Mouse (Mus musculus) thymus, postnatal 25 days (tissue): ENCODE data around the gene Elovl5.

Source experiments
- DNase-seq: peaks from one replicate; pipeline ENCODE4 v3.0.0; 2022

Elovl5 gene

DNA sequence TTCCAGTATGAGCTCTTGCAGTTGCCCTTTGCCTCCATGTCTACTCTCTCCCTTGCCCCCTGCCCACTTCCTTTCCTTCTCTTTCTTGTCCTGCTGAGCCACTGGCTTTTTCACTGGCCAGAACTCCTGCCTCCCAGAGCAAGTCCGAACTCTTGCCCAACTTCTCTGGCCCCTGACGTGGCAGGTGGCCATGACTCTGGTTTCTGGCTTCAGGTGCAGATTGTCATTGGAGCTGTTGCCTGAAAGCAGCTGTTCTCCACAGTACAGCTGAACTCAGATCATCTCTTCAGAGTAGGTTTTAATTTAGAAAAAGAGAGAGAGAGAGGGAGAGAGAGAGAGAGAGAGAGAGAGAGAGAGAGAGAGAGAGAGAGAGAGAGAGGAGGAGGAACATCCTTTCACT, 86.1 kb downstream of the Elovl5 start:
- DNase-seq: no peak

DNA sequence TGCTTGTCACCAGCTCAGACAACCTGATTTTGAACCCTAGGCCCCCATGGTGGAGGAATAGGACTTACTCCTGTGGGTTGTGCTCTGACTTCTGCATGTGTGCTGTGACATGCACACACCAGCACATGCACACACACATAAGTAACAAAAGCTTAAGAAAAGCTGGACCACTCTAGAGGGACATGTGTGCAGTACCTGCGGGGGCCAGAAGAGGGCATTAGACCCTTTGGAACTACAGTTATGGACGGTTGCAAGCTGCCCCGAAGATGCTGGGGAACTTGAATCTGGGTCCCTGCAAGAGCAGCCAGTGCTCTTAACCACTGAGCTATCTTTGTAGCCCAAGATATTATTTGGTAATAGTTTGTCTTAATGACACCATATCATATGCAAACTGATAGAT, 88.3 kb downstream of the Elovl5 start:
- peak; percentile 53 for DNase-seq

DNA sequence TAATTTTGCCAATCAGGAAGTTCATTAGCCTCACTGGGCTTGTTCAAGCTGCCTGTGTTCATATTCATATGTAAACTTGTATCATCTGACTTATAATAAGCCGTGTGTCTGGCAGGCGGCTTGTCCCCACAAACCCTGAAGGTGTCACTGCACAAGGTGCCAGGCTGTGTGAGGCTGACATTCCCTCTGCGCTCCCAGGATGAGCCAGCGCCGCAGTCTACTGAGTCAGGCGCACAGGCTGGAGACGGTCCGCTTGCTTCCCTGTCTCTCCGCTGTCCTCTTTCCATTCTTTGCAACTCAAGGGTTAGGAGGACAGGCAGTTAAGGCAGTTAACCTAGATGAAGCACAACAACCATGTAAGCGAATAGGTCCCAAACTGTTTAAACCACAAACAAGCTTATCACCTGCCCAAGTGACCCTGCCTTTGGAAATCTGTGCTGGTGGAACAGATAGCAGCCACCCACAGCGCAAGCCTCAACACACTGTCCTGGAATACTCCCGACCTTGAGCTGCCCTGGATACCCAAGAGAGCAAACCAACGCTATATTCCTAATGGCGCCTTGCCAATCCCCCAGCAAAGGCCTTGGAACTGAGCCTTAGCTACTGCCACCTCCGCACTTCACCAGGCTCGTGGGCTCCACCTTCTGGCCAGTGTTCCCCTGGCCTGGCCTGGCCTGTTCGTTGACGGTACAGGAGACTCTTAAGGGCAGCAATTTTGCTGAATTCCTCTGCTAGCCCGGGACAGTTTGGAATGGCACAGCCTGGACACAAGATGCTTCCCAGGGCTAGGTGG, 89.2 kb downstream of the Elovl5 start:
- DNase-seq: peak; percentile 73

DNA sequence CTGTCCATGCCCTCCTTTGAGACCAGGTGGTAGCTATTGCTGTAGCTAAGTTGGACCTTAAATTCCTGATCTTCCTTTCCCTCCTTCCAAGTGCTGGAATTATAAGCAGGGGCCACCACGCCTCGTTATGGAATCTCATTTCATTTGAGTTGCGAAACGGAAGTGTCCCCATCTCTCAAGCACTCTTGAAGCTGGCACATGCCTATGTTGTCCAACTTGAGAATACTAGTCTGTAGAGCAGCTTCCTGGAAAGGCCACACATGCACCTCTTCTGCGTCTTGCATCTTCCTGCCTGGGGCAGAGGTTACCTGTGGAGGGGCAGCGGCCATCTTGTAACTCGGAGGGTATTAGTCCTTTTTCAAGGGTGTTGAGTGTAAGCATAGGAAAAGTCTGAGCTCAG, 92.2 kb downstream of the Elovl5 start:
- DNase-seq: no peak

DNA sequence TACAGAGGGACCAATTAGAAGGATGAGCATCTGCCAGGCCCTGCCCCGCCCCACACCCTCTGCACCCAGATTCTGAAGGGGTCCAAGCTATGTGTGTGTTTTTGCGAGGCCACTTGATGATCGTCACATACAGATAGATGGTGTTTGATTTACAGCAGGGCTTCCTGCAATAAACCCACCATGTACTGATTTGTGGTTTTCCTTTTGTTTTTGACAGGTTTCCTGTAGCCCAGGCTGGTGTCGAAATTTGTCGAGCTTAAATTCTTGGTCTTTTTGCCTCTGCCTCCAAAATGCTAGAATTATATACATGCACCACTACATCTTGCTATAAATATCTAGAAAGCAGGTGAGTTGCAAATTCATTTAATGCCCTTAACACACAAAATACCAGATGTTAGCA, 93.0 kb downstream of the Elovl5 start:
- DNase-seq: no peak

DNA sequence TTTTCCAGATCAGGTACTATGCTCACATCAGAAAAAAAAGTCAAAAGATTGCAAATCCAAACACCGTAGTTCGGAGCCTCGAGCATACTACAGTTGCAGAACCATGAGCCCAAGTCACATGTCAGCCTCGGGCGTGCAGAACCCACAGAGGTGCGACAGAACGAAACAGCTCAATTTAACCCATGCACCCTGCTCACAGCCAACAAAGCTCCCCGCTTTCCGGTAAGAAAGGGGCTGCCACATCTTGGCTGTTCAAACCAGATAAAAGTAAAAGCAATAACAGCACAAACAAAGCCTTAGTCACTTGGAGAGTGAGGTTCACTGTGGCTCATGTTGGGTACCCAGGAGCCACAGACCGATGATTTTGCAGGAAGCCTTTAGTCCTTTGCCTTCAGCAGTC, 93.5 kb downstream of the Elovl5 start:
- DNase-seq: peak; percentile 11

DNA sequence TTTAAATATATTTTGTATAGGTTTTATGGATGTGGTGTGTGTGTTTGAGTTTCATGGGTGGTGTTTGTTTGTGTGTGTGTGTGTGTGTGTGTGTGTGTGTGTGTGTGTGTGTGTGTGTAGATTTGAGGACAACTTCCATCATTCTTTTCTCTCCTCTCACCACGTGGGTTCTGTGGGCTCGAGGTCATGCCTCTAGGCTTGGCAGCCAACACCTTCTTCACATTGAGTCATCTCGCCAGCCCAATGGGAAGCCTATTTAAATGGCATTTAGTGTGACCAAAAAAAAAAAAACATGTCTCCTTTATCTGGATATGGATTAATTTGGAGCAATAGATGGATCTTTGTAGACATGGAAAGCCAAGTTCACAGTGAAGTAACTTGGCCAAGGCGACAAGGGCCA, 94.9 kb downstream of the Elovl5 start:
- no peak for DNase-seq

DNA sequence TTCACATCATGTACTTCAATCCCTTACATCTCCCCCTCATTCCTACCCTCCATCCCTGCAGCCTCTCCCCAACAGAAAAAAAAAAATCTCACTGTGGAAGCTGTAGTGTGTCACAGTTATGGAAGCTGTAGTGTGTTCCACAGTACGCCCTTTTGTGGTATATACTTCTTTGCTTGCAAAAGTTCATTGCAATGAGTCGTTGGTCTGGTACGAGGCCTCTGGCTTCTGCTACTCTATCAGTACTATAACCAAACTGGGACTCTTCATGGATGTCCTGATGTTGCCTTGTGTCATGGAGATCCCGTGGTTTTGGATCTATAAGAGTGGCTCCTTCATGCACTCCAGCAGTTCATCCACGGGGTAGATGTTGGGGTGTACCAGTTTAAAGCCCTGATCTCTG, 95.5 kb downstream of the Elovl5 start:
- DNase-seq: no peak

DNA sequence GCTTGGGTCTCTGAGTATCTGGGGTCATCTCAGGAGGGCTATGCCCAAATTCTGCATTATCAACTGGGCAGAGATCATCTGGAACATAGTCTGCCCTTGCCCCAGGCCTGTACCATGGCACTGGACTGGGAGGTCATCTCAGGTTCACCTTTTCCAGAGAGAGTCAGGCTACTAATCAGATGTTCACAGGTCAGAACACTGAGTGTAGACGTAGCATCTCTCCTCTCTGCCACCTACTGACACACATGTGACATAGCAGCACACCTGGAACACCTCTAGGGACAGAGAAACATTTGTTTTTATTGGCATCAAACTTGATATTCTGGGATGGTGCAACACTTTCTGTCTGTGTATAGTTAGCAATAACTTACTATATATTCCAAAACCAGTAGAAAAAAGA, 96.6 kb downstream of the Elovl5 start:
- no peak for DNase-seq

DNA sequence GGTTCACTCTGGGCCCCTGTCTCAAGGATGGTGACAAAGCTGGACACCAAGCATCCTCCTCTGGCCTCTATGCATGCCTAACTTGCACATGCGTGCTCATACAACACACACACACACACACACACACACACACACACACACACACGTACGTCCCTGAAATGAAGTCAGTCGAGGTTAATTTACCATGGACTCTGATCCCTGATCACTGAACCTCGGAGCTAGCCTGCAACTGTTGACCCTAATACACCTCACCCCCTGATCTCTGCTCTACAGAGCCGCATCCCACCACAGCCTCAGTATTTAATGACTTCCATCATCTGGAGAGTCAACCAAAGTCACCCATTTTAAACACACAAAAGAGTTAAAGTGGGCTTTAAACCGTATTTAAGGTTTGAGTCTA, 98.7 kb downstream of the Elovl5 start:
- no peak for DNase-seq

DNA sequence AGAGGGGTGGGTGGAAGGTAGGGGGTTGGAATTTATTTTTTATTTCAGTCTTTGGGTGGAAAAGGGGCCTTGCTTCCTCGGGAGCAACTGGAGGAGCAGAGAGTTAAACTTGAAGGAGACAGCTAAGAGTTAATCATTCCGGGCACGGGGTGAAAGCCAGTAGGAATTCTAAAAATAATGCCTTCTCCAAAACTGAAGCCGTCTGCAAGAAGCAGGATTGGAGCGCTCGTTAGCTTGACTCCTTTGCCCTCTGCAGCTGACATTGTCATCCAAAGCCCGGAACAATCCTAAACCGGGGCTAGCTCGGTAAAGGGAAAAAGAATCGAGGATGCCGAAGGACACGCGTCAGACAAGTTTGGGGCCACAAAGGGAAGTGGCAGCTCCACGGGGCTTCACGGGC, 99.1 kb downstream of the Elovl5 start:
- no peak for DNase-seq

DNA sequence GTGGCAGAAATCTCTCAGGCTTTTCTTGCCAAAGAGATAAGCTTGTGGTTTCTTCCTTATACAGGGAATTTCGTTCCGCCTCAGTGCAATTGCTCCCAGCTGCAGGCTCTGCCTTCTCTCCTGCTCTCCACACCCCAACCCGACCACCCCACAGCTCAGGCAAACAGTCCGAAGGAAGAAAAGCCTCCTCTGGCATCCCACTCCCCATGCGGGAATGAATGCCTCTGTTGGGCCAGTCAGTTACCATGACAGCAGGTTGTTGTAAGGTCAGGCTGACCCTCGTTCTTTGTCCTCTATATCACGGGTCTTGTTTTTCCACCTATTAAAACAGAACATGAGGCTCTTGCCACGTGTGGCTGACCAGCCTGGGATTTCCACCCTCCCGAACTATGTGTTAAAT, 104.1 kb downstream of the Elovl5 start:
- no peak for DNase-seq

DNA sequence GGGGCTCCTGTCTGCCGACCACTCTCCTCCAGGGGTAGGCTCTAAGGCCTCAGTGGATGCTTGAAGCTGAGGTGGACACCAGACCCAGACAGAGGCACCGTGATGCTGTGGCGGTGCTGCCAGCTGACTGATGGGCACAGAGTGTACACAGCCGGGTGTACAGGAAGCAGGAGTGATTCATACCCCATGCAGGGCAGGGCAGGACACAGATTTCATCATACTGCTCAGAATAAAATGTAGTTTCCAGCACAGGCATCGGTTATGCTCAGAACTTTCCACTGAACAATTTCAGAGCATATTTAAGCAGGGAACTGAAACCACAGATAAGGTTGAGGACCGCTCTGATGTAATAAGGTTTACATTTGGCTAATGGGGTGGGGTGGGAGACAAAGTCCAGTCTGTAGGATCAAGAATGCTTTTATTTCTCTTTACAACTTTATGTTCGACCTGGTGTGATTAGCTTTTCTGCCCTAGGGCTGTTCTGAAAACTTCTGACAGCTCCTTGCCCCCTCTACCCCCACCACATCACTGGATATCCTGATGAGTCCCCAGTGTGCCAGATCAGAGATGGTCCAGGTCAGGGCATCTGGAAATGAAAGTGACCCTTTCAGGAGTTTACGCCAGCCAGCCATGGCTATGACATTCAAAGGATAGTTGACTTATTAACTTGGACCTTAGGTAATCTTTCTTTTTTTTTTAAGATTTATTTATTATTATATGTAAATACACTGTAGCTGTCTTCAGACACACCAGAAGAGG, 105.2 kb downstream of the Elovl5 start:
- DNase-seq: no peak

DNA sequence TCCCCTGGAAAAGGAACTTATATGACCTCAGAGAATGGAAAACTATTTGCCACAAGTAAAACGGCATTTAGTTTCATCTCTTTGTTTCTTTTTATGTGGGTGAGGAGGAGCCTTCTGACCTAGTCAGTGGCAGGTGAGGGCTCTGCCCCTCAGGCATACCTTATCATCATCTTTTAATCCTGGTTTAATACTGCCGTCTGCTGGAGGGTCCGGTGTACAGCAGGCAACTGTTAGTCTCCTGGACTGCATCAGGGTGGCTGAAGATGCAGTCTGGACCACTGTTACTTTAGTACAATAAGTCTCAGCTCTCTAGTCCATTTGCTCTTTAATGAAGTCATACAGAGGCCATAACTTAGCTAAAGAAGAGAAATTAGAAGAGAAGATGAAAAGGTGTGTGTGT, 107.7 kb downstream of the Elovl5 start:
- peak; percentile 49 for DNase-seq

DNA sequence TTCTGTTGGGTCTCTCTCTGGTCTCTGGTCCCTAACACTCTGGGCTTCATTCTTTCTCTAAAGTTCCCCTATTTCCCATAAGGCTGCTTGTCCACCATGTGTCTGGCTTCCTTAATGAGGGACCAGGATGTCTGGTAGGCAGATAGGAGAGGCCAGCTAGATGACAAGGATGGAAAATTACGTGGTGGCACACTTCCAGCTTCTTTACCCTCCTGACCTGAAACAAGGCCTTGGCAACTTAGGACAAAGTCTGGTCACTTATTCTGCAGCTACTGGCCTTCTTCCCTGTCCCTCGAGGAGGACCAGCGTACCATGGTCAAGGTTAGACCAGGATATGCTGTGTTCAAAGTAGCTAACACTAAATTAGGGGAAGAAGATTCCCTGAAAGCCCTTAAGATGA, 109.9 kb downstream of the Elovl5 start:
- DNase-seq: no peak

DNA sequence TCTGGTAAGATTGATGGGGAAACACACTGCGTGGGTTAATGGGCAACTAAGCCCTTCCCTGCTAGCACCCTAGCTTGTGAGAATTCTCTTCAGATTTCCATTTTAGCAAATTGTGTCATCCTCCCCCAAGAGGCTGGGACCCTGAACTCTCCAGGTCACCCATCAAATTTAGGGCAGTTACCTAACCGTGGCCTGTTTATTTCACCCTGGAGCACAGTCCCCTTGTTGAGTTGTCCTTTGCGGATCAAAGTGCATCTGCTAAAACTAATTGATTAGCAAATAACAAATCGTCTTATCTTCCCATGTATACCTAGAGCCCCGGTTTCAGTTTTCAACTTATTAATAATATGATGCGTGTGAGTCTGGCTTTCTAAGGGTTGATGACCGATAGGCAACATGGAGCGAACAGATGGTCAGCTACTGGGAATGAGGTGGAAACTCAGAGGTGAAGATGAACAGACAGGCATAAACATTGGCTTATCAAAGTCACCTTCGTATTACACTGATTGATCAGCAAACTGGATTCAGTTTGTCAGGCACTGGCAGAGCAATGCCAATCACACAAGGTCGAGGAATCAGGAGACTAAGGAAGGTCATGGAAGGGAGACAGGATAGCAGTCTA, 113.8 kb downstream of the Elovl5 start:
- no peak for DNase-seq

DNA sequence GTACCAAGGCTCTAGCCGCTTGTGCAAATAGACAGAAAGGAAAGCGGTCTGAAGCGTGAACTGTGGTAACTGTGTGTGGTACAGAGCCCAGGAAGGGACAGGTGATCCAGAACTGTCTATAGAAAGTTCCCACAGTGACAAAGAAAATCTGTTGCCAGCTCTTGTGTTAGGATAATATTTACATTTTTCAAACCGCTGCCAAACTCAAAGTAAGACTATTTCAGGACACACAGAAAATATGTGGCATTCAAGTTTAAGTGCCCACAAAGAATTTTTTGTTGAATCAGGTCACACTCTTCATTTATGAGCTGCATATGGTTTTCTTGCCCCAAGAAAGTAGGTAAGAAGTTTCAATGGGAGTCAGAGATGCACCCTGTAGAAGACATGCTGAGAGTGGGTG, 115.8 kb downstream of the Elovl5 start:
- no peak for DNase-seq
